Comparison of ENCODE assay signal across 9 mouse cellular contexts in the genomic region with DNA sequence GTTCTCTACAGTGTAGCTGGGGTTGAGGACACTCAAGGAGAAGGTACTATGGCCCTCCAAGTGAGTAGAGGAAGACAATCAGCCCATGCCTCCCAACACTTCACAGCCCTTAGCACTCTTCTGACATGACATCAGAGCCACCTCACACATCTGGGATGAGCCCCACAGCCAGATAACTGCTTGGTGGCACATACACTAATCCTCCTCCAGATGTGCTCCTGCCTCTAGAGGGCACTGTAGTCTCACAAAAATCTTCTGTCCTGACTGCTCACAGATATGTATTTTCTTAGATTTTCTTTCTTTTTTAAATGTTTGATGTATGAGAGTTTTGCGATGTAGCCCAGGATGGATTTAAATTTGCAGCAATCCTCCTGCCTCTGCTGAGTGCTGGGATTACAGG. TPM values are rescaled to one million over a fixed set of nuclear protein-coding genes. Genes with fewer than 3 reads are reported as not detected.
DNase-seq lines count a peak whose midpoint lies in the region; ATAC-seq and TF ChIP-seq lines count a peak whose summit lies in the region.
"Had no signal": no experiment of that assay in that cellular context is flagged by ENCODE, and none has a peak within 500 bp of the region (broad histone marks: within the 10 kb centered on the region; RNA-seq: fewer than 3 reads in every experiment).

No protein-coding gene starts in this region.

- no peaks in the 10 kb centered on the region for H3K9me3 ChIP-seq in kidney, embryonic 16.5 days (ENCODE audit: low read length)
- no peaks in the 10 kb centered on the region for H3K9me3 ChIP-seq in E14TG2a.4 (ENCODE audit: low read length)
- H3K9me3 ChIP-seq in liver, embryonic 14.5 days (ENCODE audit: control insufficient read depth, low read length), result no peaks in the 10 kb centered on the region
- H3K9me3 ChIP-seq: lung, embryonic 15.5 days had no signal

- peaks cover 46% of the 10 kb centered on the region for H3K36me3 ChIP-seq in kidney, embryonic 16.5 days (ENCODE audit: insufficient read depth, low read length)
- H3K36me3 ChIP-seq in E14TG2a.4 (ENCODE audit: insufficient read depth, low read length), result peaks cover 98% of the 10 kb centered on the region
- peaks cover 70% of the 10 kb centered on the region for H3K36me3 ChIP-seq in liver, embryonic 14.5 days (replicated peaks; ENCODE audit: control insufficient read depth, insufficient read depth, low read depth)

- no peak overlapping the region for H3K9ac ChIP-seq in kidney, embryonic 16.5 days (replicated peaks; ENCODE audit: low read length)
- no peak overlapping the region for H3K9ac ChIP-seq in liver, embryonic 14.5 days (replicated peaks)
- H3K9ac ChIP-seq: lung, embryonic 15.5 days had no signal

- TF ChIP-seq CTCF in E14TG2a.4 (conservative IDR thresholded peaks at IDR 0.05; ENCODE audit: low read length), result peak; percentile 47
- peak; percentile 80 for TF ChIP-seq CTCF in liver, embryonic 14.5 days (IDR thresholded peaks at IDR 0.05; ENCODE audit: low read depth)

- H3K27ac ChIP-seq in kidney, embryonic 16.5 days (ENCODE audit: low read length), result no peak overlapping the region
- H3K27ac ChIP-seq in liver, embryonic 14.5 days, result no peak overlapping the region
- H3K27ac ChIP-seq: lung, embryonic 15.5 days had no signal

- no peak overlapping the region for H3K4me2 ChIP-seq in kidney, embryonic 16.5 days (replicated peaks; ENCODE audit: low read depth, low read length)
- H3K4me2 ChIP-seq in liver, embryonic 14.5 days (ENCODE audit: low read depth), result no peak overlapping the region
- H3K4me2 ChIP-seq: lung, embryonic 15.5 days had no signal

- intact Hi-C loops in gastrocnemius, postnatal 14 days (cut with DNase I; ENCODE audit: low total_unique reads), result loop anchor here (5.0 kb wide), 2 partner anchors 51 to 91 kb away; no protein-coding TSS in a partner anchor

- no peak overlapping the region for H3K4me3 ChIP-seq in kidney, embryonic 16.5 days (ENCODE audit: low read length)
- no peak overlapping the region for H3K4me3 ChIP-seq in E14TG2a.4 (replicated peaks; ENCODE audit: low read length)
- H3K4me3 ChIP-seq in liver, embryonic 14.5 days (ENCODE audit: insufficient read depth in 1 of 2, low read depth in 2 of 2, low read length in 2 of 2), result no peak overlapping the region
- H3K4me3 ChIP-seq: lung, embryonic 15.5 days had no signal

- no peaks in the 10 kb centered on the region for H3K27me3 ChIP-seq in kidney, embryonic 16.5 days (ENCODE audit: insufficient read depth, low read length)
- H3K27me3 ChIP-seq in E14TG2a.4 (ENCODE audit: insufficient read depth, low read length), result no peaks in the 10 kb centered on the region
- H3K27me3 ChIP-seq in liver, embryonic 14.5 days (ENCODE audit: control insufficient read depth, insufficient read depth, low read length), result no peaks in the 10 kb centered on the region
- H3K27me3 ChIP-seq: lung, embryonic 15.5 days had no signal

- WGBS in kidney, embryonic 16.5 days, result 88% methylated on average over 1 of the region's 1 CpGs
- 88% methylated on average over 1 of the region's 1 CpGs for WGBS in liver, embryonic 14.5 days (ENCODE audit: insufficient replicate concordance)

- H3K4me1 ChIP-seq in kidney, embryonic 16.5 days (ENCODE audit: insufficient read depth, low read length), result no peaks in the 10 kb centered on the region
- H3K4me1 ChIP-seq in E14TG2a.4 (replicated peaks; ENCODE audit: low read depth, low read length), result peaks cover 66% of the 10 kb centered on the region
- H3K4me1 ChIP-seq in liver, embryonic 14.5 days (replicated peaks; ENCODE audit: control insufficient read depth in 2 of 2, insufficient read depth in 2 of 2, low read length in 1 of 2), result no peaks in the 10 kb centered on the region
- H3K4me1 ChIP-seq: lung, embryonic 15.5 days had no signal

- peak; percentile 52 for DNase-seq in kidney, adult 18-20 months
- peak; percentile 51 for DNase-seq in adrenal gland, adult 2 months
- peak; percentile 38 for DNase-seq in gastrocnemius, postnatal 14 days
- peak; percentile 48 to 57 (median 48) for DNase-seq in liver, embryonic 14.5 days (ENCODE audit: low read depth in 3 of 3, low spot score in 3 of 3)
- DNase-seq in spleen, adult 12 weeks (ENCODE audit: low spot score), result peak; percentile 47
- DNase-seq in neural tube, embryonic 10.5 days (ENCODE audit: extremely low spot score, low spot score), result no peak

- no peak for ATAC-seq in kidney, embryonic 16.5 days (ENCODE audit: low FRiP score, low TSS enrichment)
- ATAC-seq in liver, embryonic 14.5 days (ENCODE audit: insufficient read depth), result peak; percentile 41; the same call in 1 of the 2 replicates

- no peak for TF ChIP-seq EP300 in liver, embryonic 14.5 days (IDR thresholded peaks at IDR 0.05; ENCODE audit: low read depth)

RNA-seq across cellular contexts. Expression of gene Sae1, which starts 11.1 kb away (rescaled TPM):
- 337 and 347 TPM in 2 replicates for polyA plus RNA-seq in kidney, embryonic 16.5 days (2015; fragmentation: Nextera tagmentation; extraction: Ambion mirVana)
- total RNA-seq in adrenal gland, adult 2 months (2021), result 10 to 100 TPM; 61.0 to 72.0 TPM
- polyA plus RNA-seq in adrenal gland, adult 2 months (2012; rRNA removed), result 7.9 and 8.9 TPM in 2 replicates
- total RNA-seq in gastrocnemius, postnatal 14 days (2021), result 10 to 100 TPM; 30.0 to 37.9 TPM
- polyA plus RNA-seq in liver, embryonic 14.5 days (2012; rRNA removed), result 35.0 and 55.6 TPM in 2 replicates
- 89.3 and 95.5 TPM in 2 replicates for polyA plus RNA-seq in liver, embryonic 14.5 days (2014; fragmentation: Nextera tagmentation; extraction: Ambion mirVana)

RNA-seq across cellular contexts. Expression of gene Zc3h4, which starts 24.2 kb away (rescaled TPM):
- polyA plus RNA-seq in kidney, embryonic 16.5 days (2015; fragmentation: Nextera tagmentation; extraction: Ambion mirVana), result 14.8 and 14.9 TPM in 2 replicates
- 10 to 100 TPM; 33.0 to 47.7 TPM for total RNA-seq in adrenal gland, adult 2 months (2021)
- polyA plus RNA-seq in adrenal gland, adult 2 months (2012; rRNA removed), result 40.7 and 48.8 TPM in 2 replicates
- 10 to 100 TPM; 27.9 to 28.5 TPM for total RNA-seq in gastrocnemius, postnatal 14 days (2021)
- polyA plus RNA-seq in liver, embryonic 14.5 days (2012; rRNA removed), result 13.7 and 15.2 TPM in 2 replicates
- polyA plus RNA-seq in liver, embryonic 14.5 days (2014; fragmentation: Nextera tagmentation; extraction: Ambion mirVana), result 6.0 TPM in 2 replicates
